Mouse (Mus musculus): ENCODE results near the gene Rnf213.

- no peak for TF ChIP-seq CTCF (IDR thresholded peaks at IDR 0.05; ENCODE audit: control insufficient read depth, insufficient read depth, low read length)
- TF ChIP-seq POLR2A (IDR thresholded peaks at IDR 0.05; ENCODE audit: borderline replicate concordance, control insufficient read depth, low read depth, low read length): no peak
Observed at GRCm38 (mm10) chr11:119354798-119355442, 38.0 kb upstream of the Rnf213 start.

Data from bone marrow, adult 2 months (tissue).